Mouse (Mus musculus) kidney, adult 2 months (tissue): ENCODE measurements around the gene Tns3.

Experiments used
- CTCF ChIP-seq: fragments of 200-500 bp; conservative IDR thresholded peaks from 2 replicates; pipeline ENCODE4 v1.5.1; 2011; ENCODE audit warnings: low read depth, mild to moderate bottlenecking, control low read depth, low read length, moderate library complexity, mixed read lengths; ENCODE audit not compliant: insufficient read depth, insufficient read length
- POLR2A ChIP-seq: fragments of 200-500 bp; IDR thresholded peaks from one replicate; pipeline ENCODE4 v1.6.1; 2011; ENCODE audit warnings: low read depth, low read length, control low read depth

DNA sequence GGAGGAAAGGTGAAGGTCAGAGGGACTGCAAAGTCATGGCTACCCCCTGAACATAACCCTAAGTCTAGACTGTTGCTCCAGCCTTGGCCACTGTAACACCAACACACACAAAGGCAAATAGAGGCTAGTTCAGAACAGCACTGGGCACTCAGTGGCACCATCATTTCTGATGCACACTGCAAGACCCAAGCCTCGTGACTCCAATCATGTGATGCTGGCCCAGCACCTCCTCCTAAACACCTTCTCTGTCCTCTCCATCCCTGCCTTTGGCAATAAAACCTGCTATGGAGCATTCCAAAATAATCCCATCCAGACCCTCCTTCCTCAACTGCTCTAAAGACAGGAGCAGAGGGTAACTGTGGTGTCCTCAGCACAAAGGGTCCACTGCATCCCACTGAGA lies 27.7 kb downstream of the Tns3 start:
- no peak for TF ChIP-seq CTCF
- no peak for TF ChIP-seq POLR2A
